Mouse (Mus musculus) hindbrain, postnatal 0 days (tissue): ENCODE measurements around the gene Prkcz. TPM values are rescaled to one million over a fixed set of nuclear protein-coding genes. Genes with fewer than 3 reads are reported as not detected.

Experiments
- ATAC-seq: fragments of 200-750 bp; cut with Nextera tagmentation; 2 replicates; pipeline ENCODE4 v1.8.0; 2017; ENCODE audit warnings: mild to moderate bottlenecking, moderate TSS enrichment, moderate library complexity
- DNase-seq: peaks from one replicate; pipeline ENCODE4 v3.0.0-alpha.2; 2015; ENCODE audit warnings: low spot score
- H3K27ac ChIP-seq: fragments of 300-500 bp; sonication (generic); 2 replicates; pipeline ENCODE4 v1.5.1; 2014; ENCODE audit warnings: mild to moderate bottlenecking
- H3K27me3 ChIP-seq: fragments of 300-500 bp; sonication (generic); 2 replicates; pipeline ENCODE4 v1.6.1; 2014; ENCODE audit warnings: low read length, mixed read lengths; ENCODE audit not compliant: insufficient read depth
- H3K36me3 ChIP-seq: fragments of 300-500 bp; sonication (generic); 2 replicates; pipeline ENCODE4 v1.6.1; 2014; ENCODE audit warnings: low read length, mixed read lengths; ENCODE audit not compliant: insufficient read depth
- H3K4me1 ChIP-seq: fragments of 300-500 bp; sonication (generic); 2 replicates; pipeline ENCODE4 v1.6.1; 2014; ENCODE audit warnings: antibody characterized with exemption, low read length, mixed read lengths; ENCODE audit not compliant: insufficient read depth
- H3K4me2 ChIP-seq: fragments of 300-500 bp; sonication (generic); 2 replicates; pipeline ENCODE4 v1.6.1; 2014; ENCODE audit warnings: low read depth, mild to moderate bottlenecking, low read length, moderate library complexity, mixed read lengths
- H3K4me3 ChIP-seq: fragments of 300-500 bp; sonication (generic); 2 replicates; pipeline ENCODE4 v1.5.1; 2014; ENCODE audit warnings: low read length
- H3K9ac ChIP-seq: fragments of 300-500 bp; sonication (generic); replicated peaks from 2 replicates; pipeline ENCODE4 v1.6.1; 2014; ENCODE audit warnings: mild to moderate bottlenecking, low read length, moderate library complexity, mixed read lengths
- H3K9me3 ChIP-seq: fragments of 300-500 bp; sonication (generic); 2 replicates; pipeline ENCODE4 v1.6.1; 2016; ENCODE audit warnings: low read length, mixed read lengths
- CTCF ChIP-seq: IDR thresholded peaks from 2 replicates; pipeline ENCODE4 v1.5.1; 2016; ENCODE audit warnings: antibody characterized with exemption, control low read depth, low read depth
- WGBS: fragments of 180-500 bp; shearing (Covaris S2); extraction: QIAGEN DNeasy Blood & Tissue Kit; methylation state at CpG from one replicate; pipeline ENCODE4 v1.1.7; 2014; 5-methylcytosine and 5-hydroxymethylcytosine counted together
- polyA plus RNA-seq: library from polyadenylated mRNA; unstranded; fragments of >200 nt; fragmentation: Nextera tagmentation; extraction: Ambion mirVana; gene quantifications from 2 replicates; pipeline ENCODE4 v1.2.1, GENCODE M21; 2015
- total RNA-seq: library from RNA; depleted of rRNA; stranded (reverse); fragments of >200 nt; gene quantifications from 2 replicates; pipeline ENCODE4 v1.2.3, GENCODE M21; 2014

The Prkcz gene
- total and polyA plus RNA-seq, 2 experiments from 2014 or later = 84.2 to 85.1 TPM

- Histone ChIP-seq H3K9ac (no peak overlapping the region), H3K27ac (no peak overlapping the region), H3K36me3 (no peaks in the 10 kb centered on the region), H3K27me3 (no peaks in the 10 kb centered on the region), H3K4me3 (no peak overlapping the region), H3K4me2 (no peak overlapping the region), H3K9me3 (no peaks in the 10 kb centered on the region), H3K4me1 (peaks cover 5% of the 10 kb centered on the region; the same call in 1 of the 2 replicates)
- no peak for DNase-seq
- no peak for TF ChIP-seq CTCF
- WGBS = 97% methylated on average over 4 of the region's 4 CpGs
- no peak for ATAC-seq
Observed at GRCm38 (mm10) chr4:155286090-155286489, 75.1 kb downstream of the Prkcz start.

- H3K27me3 ChIP-seq = no peaks in the 10 kb centered on the region
- H3K36me3 ChIP-seq = no peaks in the 10 kb centered on the region
- WGBS = 68% methylated on average over 15 of the region's 15 CpGs
- no peak overlapping the region for H3K27ac ChIP-seq
- no peaks in the 10 kb centered on the region for H3K9me3 ChIP-seq
- H3K4me2 ChIP-seq = no peak overlapping the region
- DNase-seq (no peak), ATAC-seq (no peak)
- H3K4me3 ChIP-seq = no peak overlapping the region
- peaks cover 5% of the 10 kb centered on the region; the same call in 1 of the 2 replicates for H3K4me1 ChIP-seq
- TF ChIP-seq CTCF = no peak
- H3K9ac ChIP-seq = no peak overlapping the region
Observed at GRCm38 (mm10) chr4:155284521-155285379, 76.4 kb downstream of the Prkcz start.

GRCm38 (mm10) chr4:155283585-155283984, 77.6 kb downstream of the Prkcz start:
- Histone ChIP-seq H3K9ac (no peak overlapping the region), H3K27me3 (no peaks in the 10 kb centered on the region), H3K27ac (peak overlapping the region; percentile 12), H3K4me2 (no peak overlapping the region), H3K36me3 (no peaks in the 10 kb centered on the region), H3K4me1 (peaks cover 5% of the 10 kb centered on the region; the same call in 1 of the 2 replicates), H3K9me3 (no peaks in the 10 kb centered on the region), H3K4me3 (no peak overlapping the region)
- ATAC-seq = no peak
- DNase-seq = peak; percentile 50
- whole genome bisulfite sequencing = 58% methylated on average over 9 of the region's 9 CpGs
- no peak for TF ChIP-seq CTCF

- no peak for TF ChIP-seq CTCF
- no peaks in the 10 kb centered on the region for H3K9me3 ChIP-seq
- no peak overlapping the region for H3K9ac ChIP-seq
- WGBS = 37% methylated on average over 11 of the region's 11 CpGs
- peak overlapping the region; percentile 12 for H3K27ac ChIP-seq
- no peaks in the 10 kb centered on the region for H3K36me3 ChIP-seq
- peaks cover 5% of the 10 kb centered on the region; the same call in 1 of the 2 replicates for H3K4me1 ChIP-seq
- H3K4me2 ChIP-seq = no peak overlapping the region
- ATAC-seq (no peak), DNase-seq (peak; percentile 39)
- no peaks in the 10 kb centered on the region for H3K27me3 ChIP-seq
- H3K4me3 ChIP-seq = no peak overlapping the region
Observed at GRCm38 (mm10) chr4:155283001-155283503, 78.1 kb downstream of the Prkcz start.

- Histone ChIP-seq H3K27me3 (no peaks in the 10 kb centered on the region), H3K4me2 (no peak overlapping the region), H3K4me1 (peaks cover 5% of the 10 kb centered on the region; the same call in 1 of the 2 replicates), H3K9ac (no peak overlapping the region), H3K27ac (no peak overlapping the region), H3K4me3 (no peak overlapping the region), H3K36me3 (no peaks in the 10 kb centered on the region), H3K9me3 (no peaks in the 10 kb centered on the region)
- TF ChIP-seq CTCF = no peak
- DNase-seq (no peak), ATAC-seq (no peak)
- WGBS = 56% methylated on average over 6 of the region's 6 CpGs
Observed at GRCm38 (mm10) chr4:155282231-155282630, 78.9 kb downstream of the Prkcz start.

- no peak for ATAC-seq
Observed at GRCm38 (mm10) chr4:155281652-155282051, 79.5 kb downstream of the Prkcz start.

More at GRCm38 (mm10) chr4:155281652-155282051, 79.5 kb downstream of the Prkcz start:
- Histone ChIP-seq H3K36me3 (no peaks in the 10 kb centered on the region), H3K9me3 (no peaks in the 10 kb centered on the region), H3K4me3 (no peak overlapping the region), H3K4me2 (no peak overlapping the region), H3K27me3 (no peaks in the 10 kb centered on the region), H3K4me1 (peaks cover 5% of the 10 kb centered on the region; the same call in 1 of the 2 replicates), H3K9ac (no peak overlapping the region), H3K27ac (no peak overlapping the region)
- DNase-seq = no peak
- 76% methylated on average over 8 of the region's 8 CpGs for WGBS
- TF ChIP-seq CTCF = no peak
